Mouse (Mus musculus): ENCODE data around the gene Gm21988. TPM values are rescaled to one million over a fixed set of nuclear protein-coding genes. Genes with fewer than 3 reads are reported as not detected.
A peak's percentile ranks its signal among the peaks of the same experiment; 100 is the strongest.

Gm21988 gene
- total RNA-seq (2021), result 1 to 10 TPM; 8.5 to 8.6 TPM

GRCm38 (mm10) chr11:70239541-70240279, at the start of gene Gm21988, which contains the start of gene Rnasek:
Gm21988 (minus strand) TSS chr11:70239830.
Rnasek (minus strand) TSS chr11:70239842.
- DNase-seq, result peak; percentile 71
- intact Hi-C loops (cut with DNase I), result loop anchor here (5.0 to 10.0 kb wide), 2 partner anchors 73 to 95 kb away; no protein-coding TSS in a partner anchor

- intact Hi-C loops (cut with DNase I), result no loop called here
- DNase-seq, result peak; percentile 49
These were observed 49.6 kb upstream of the Gm21988 start for GRCm38 (mm10) chr11:70289236-70289635.

GRCm38 (mm10) chr11:70288102-70288501, 48.5 kb upstream of the Gm21988 start:
- intact Hi-C loops (cut with DNase I), result no loop called here
- DNase-seq, result no peak

- DNase-seq, result no peak
- intact Hi-C loops (cut with DNase I), result no loop called here
These were observed 46.1 kb upstream of the Gm21988 start for GRCm38 (mm10) chr11:70285686-70286085.

GRCm38 (mm10) chr11:70284757-70285156, 45.1 kb upstream of the Gm21988 start:
- DNase-seq, result no peak
- intact Hi-C loops (cut with DNase I), result no loop called here

- intact Hi-C loops (cut with DNase I), result no loop called here
These were observed 44.0 kb upstream of the Gm21988 start for GRCm38 (mm10) chr11:70283666-70284065.

GRCm38 (mm10) chr11:70280441-70280840, 40.8 kb upstream of the Gm21988 start:
- intact Hi-C loops (cut with DNase I), result no loop called here
- no peak for DNase-seq

More at GRCm38 (mm10) chr11:70283666-70284065, 44.0 kb upstream of the Gm21988 start:
- no peak for DNase-seq

GRCm38 (mm10) chr11:70278961-70279360, 39.3 kb upstream of the Gm21988 start:
- DNase-seq, result peak; percentile 40
- intact Hi-C loops (cut with DNase I), result no loop called here

- intact Hi-C loops (cut with DNase I), result no loop called here
- no peak for DNase-seq
These were observed 32.0 kb upstream of the Gm21988 start for GRCm38 (mm10) chr11:70271641-70272040.

GRCm38 (mm10) chr11:70266405-70266804, 26.8 kb upstream of the Gm21988 start:
- intact Hi-C loops (cut with DNase I), result no loop called here
- DNase-seq, result no peak

- intact Hi-C loops (cut with DNase I), result no loop called here
- no peak for DNase-seq
These were observed 26.2 kb upstream of the Gm21988 start for GRCm38 (mm10) chr11:70265819-70266218.

GRCm38 (mm10) chr11:70265252-70265651, 25.6 kb upstream of the Gm21988 start:
- DNase-seq, result no peak
- intact Hi-C loops (cut with DNase I), result no loop called here

- intact Hi-C loops (cut with DNase I), result no loop called here
- DNase-seq, result no peak
These were observed 19.4 kb upstream of the Gm21988 start for GRCm38 (mm10) chr11:70259035-70259434.

GRCm38 (mm10) chr11:70254931-70255531, 15.4 kb upstream of the Gm21988 start, which contains the start of gene Alox12:
Alox12 (minus strand) TSS chr11:70255353.
- peak; percentile 33 for DNase-seq
- intact Hi-C loops (cut with DNase I), result no loop called here

- DNase-seq, result no peak
- intact Hi-C loops (cut with DNase I), result no loop called here
These were observed 14.7 kb upstream of the Gm21988 start for GRCm38 (mm10) chr11:70254337-70254736.

GRCm38 (mm10) chr11:70251853-70252252, 12.2 kb upstream of the Gm21988 start:
- intact Hi-C loops (cut with DNase I), result no loop called here
- DNase-seq, result no peak

- DNase-seq, result no peak
- intact Hi-C loops (cut with DNase I), result no loop called here
These were observed 10.5 kb upstream of the Gm21988 start for GRCm38 (mm10) chr11:70250150-70250549.

- DNase-seq, result peak; percentile 69
- intact Hi-C loops (cut with DNase I), result no loop called here
These were observed 7.7 kb upstream of the Gm21988 start for GRCm38 (mm10) chr11:70247136-70247845.

GRCm38 (mm10) chr11:70242591-70242990, 3.0 kb upstream of the Gm21988 start:
- DNase-seq, result no peak
- intact Hi-C loops (cut with DNase I), result loop anchor here (5.0 kb wide), 1 partner anchor 70 kb away; no protein-coding TSS in a partner anchor

- DNase-seq, result no peak
- intact Hi-C loops (cut with DNase I), result loop anchor here (10.0 kb wide), 1 partner anchor 96 kb away; no protein-coding TSS in a partner anchor
These were observed 814 bp downstream of the Gm21988 start for GRCm38 (mm10) chr11:70238591-70239440.
